Mouse (Mus musculus): ENCODE data around the gene Vmn1r48.
"Not testable (repeated sequence)": the region's sequence is repeated elsewhere in the genome, so short reads cannot be mapped to it uniquely, and the experiment has no call there.

Vmn1r48 gene

DNA sequence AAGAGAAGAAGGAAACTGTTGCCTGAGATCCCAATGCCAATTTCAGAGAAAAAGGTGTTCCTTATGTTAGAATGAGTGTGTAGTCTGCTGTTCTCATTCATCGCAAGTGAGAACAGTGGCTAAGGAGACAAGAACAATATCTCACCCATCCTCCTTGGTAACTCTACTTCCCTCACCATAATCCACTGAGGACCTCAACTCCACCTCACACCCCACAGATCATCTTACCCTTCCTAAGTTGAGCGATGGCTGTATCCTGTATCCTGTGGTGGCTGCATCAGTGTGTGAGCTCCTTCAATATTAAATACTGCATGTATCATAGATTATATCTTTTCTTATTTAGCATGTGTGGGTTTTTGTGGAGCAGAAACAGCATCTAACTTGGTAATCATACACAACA, at the start of gene Vmn1r48:
Gene Vmn1r48, minus strand, starts transcription at position 101 of the 400 bp plus-strand sequence.
- DNase-seq = not testable (repeated sequence)

DNA sequence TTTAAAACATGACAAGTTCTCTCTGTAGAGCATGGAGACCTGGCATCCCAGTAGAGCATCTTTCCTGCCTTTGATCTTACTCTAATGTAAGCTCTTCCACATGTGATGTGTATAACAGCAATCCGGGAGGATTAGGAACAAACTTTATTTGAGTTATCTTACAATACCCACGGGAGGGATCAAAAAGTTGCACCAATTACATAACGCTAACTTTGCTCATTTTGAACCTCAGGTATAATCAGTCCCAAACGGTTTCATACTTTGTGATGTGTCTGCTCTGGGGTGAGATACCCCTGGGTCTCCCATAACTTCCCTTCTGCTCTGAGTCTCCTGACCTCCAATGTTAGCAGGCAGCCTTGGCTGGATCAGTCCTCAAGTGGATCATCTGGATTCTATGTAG, 41.8 kb upstream of the Vmn1r48 start, which contains the start of gene Vmn1r49:
Gene Vmn1r49, minus strand, starts transcription at position 101 of the 400 bp plus-strand sequence.
- DNase-seq = no peak

DNA sequence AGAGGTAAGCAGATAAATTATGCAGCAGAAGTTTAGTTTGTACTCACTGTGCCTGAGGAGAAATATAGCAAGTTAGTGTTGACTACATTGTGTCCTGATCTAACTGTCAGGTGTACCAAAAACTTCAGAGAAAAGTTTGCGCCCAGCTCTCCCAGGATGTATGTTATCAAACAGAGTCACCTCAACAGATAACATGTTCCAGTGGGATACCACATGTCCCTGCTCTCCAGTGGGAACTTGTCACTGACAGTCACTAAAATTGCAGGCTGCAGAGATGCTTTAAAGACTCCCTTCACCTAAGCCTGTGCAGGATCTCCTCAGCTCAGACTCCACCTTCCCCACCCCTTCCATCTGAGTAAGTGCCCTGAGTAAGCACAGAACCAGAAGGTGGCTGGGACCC, 20.8 kb downstream of the Vmn1r48 start, which contains the start of gene Vmn1r47:
Gene Vmn1r47, plus strand, starts transcription at position 301 of the 400 bp plus-strand sequence.
- DNase-seq = not testable (repeated sequence)

DNA sequence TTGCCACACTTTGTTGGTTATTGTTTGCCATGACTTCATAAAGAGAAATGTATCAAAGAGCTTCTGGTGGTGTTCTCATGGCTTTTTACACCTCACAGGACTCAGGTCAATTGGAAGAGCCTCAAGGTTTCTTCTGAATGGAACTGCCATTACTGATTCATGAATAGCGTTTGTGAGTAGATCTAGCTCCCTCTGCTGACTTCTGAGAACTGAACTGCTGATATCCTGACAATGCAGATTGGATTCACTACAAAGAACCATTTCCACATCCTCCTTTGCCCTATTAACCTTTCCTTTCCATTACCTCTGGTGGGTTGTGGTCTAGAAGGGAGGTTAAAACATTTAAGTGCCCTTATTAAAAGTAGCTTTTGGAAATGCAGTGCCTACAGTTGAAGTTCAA, 50.7 kb downstream of the Vmn1r48 start:
- DNase-seq = no peak
